ENCODE assay signal across 32 mouse cellular contexts in genomic region chr9:31002528-31002927, GRCm38 (mm10).
"Had no signal": no experiment of that assay in that cellular context is flagged by ENCODE, and none has a peak within 500 bp of the region (broad histone marks: within the 10 kb centered on the region; RNA-seq: fewer than 3 reads in every experiment).

No protein-coding gene starts in this region.

- H3K27ac ChIP-seq: heart, embryonic 10.5 days; heart, embryonic 13.5 days; heart, embryonic 15.5 days; hindbrain, embryonic 10.5 days; hindbrain, embryonic 12.5 days; hindbrain, embryonic 13.5 days; hindbrain, embryonic 14.5 days; hindbrain, embryonic 15.5 days; hindbrain, postnatal 0 days; intestine, embryonic 15.5 days; kidney, embryonic 15.5 days; kidney, postnatal 0 days; layer of hippocampus, adult 2 months had no signal

- H3K4me2 ChIP-seq: heart, embryonic 11.5 days; heart, embryonic 12.5 days; heart, embryonic 13.5 days; heart, embryonic 15.5 days; hindbrain, embryonic 12.5 days; hindbrain, embryonic 13.5 days; hindbrain, embryonic 14.5 days; hindbrain, embryonic 15.5 days; intestine, embryonic 15.5 days; kidney, embryonic 15.5 days had no signal

- H3K27me3 ChIP-seq: heart, embryonic 12.5 days; heart, embryonic 13.5 days; heart, embryonic 15.5 days; hindbrain, embryonic 12.5 days; hindbrain, embryonic 13.5 days; hindbrain, embryonic 15.5 days; intestine, embryonic 15.5 days; kidney, embryonic 15.5 days had no signal

- H3K9ac ChIP-seq: heart, embryonic 12.5 days; heart, embryonic 13.5 days; heart, embryonic 15.5 days; hindbrain, embryonic 12.5 days; hindbrain, embryonic 13.5 days; hindbrain, embryonic 14.5 days; hindbrain, embryonic 15.5 days; intestine, embryonic 15.5 days; kidney, embryonic 15.5 days had no signal

- H3K9me3 ChIP-seq: heart, embryonic 10.5 days; heart, embryonic 12.5 days; heart, embryonic 13.5 days; heart, embryonic 15.5 days; hindbrain, embryonic 10.5 days; hindbrain, embryonic 12.5 days; hindbrain, embryonic 13.5 days; hindbrain, embryonic 15.5 days; intestine, embryonic 15.5 days; kidney, embryonic 15.5 days had no signal

- H3K4me3 ChIP-seq: heart, embryonic 10.5 days; heart, embryonic 12.5 days; heart, embryonic 13.5 days; heart, embryonic 15.5 days; hindbrain, embryonic 10.5 days; hindbrain, embryonic 12.5 days; hindbrain, embryonic 13.5 days; hindbrain, embryonic 15.5 days; intestine, embryonic 15.5 days; kidney, embryonic 15.5 days; layer of hippocampus, adult 2 months had no signal

- DNase-seq: heart, postnatal 10 days; heart, postnatal 14 days; heart, postnatal 36 days; heart, postnatal 4 days; kidney, adult 11 months; kidney, adult 18-20 months; kidney, postnatal 10 days; kidney, postnatal 14 days; kidney, postnatal 25 days; kidney, postnatal 36 days; kidney, postnatal 4 days; layer of hippocampus, adult 9-11 months; layer of hippocampus, postnatal 36 days had no signal

- H3K36me3 ChIP-seq: heart, embryonic 10.5 days; heart, embryonic 12.5 days; heart, embryonic 13.5 days; heart, embryonic 15.5 days; hindbrain, embryonic 10.5 days; hindbrain, embryonic 12.5 days; hindbrain, embryonic 13.5 days; hindbrain, embryonic 15.5 days; intestine, embryonic 15.5 days; kidney, embryonic 15.5 days had no signal

- H3K4me1 ChIP-seq: heart, embryonic 10.5 days; hindbrain, embryonic 10.5 days; hindbrain, embryonic 12.5 days; hindbrain, embryonic 13.5 days; hindbrain, embryonic 15.5 days; intestine, embryonic 15.5 days had no signal

- ATAC-seq: hindbrain, embryonic 16.5 days; hindbrain, postnatal 0 days; inflammation-experienced regulatory T-cells, adult 6 months; intestine, embryonic 15.5 days; intestine, embryonic 16.5 days; intestine, postnatal 0 days had no signal
